Mouse (Mus musculus) thymus, adult 2 months (tissue): Measurements from ENCODE around the gene Smarcal1.

Experiments
- CTCF ChIP-seq: fragments of 200-500 bp; IDR thresholded peaks from 2 replicates; pipeline ENCODE4 v1.5.1; 2012; ENCODE audit warnings: mild to moderate bottlenecking, control low read depth, low read length, moderate library complexity, borderline replicate concordance; ENCODE audit not compliant: control insufficient read depth, poor library complexity, insufficient read depth; ENCODE audit errors: extremely low read depth
- POLR2A ChIP-seq: fragments of 200-500 bp; IDR thresholded peaks from 2 replicates; pipeline ENCODE4 v1.6.1; 2012; ENCODE audit warnings: mild to moderate bottlenecking, low read length, control low read depth, moderate library complexity; ENCODE audit not compliant: control insufficient read depth, poor library complexity, insufficient read depth; ENCODE audit errors: extremely low read depth

DNA sequence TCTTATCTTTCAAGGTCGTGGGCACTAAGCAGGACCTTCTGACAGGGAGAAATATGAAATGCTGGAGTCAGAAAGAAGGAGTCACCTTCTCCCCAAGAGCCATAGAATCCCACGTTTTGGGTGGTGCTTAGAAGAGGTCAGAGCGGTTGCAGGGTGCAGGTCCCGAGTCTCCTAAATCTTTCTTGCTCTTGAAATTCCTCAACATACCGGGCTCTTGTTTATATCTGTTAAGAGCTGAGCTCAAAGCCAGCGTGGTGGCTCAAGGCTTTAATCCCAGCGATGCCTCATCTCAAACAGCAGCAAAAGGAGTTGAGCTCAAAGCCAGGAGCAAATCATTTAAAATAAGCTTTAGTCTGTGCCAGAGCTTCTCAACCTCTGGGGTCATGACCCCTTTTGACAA, 8.4 kb upstream of the Smarcal1 start:
- TF ChIP-seq POLR2A = no peak
- TF ChIP-seq CTCF = no peak
